Mouse (Mus musculus): ENCODE data around the gene Milr1. TPM values are rescaled to one million over a fixed set of nuclear protein-coding genes. Genes with fewer than 3 reads are reported as not detected.
A peak's percentile ranks its signal among the peaks of the same experiment; 100 is the strongest.
"Not testable (repeated sequence)": the region's sequence is repeated elsewhere in the genome, so short reads cannot be mapped to it uniquely, and the experiment has no call there.

Gene Milr1
- polyA plus RNA-seq, 1 experiment from 2014 or later = 0.56 TPM

DNA sequence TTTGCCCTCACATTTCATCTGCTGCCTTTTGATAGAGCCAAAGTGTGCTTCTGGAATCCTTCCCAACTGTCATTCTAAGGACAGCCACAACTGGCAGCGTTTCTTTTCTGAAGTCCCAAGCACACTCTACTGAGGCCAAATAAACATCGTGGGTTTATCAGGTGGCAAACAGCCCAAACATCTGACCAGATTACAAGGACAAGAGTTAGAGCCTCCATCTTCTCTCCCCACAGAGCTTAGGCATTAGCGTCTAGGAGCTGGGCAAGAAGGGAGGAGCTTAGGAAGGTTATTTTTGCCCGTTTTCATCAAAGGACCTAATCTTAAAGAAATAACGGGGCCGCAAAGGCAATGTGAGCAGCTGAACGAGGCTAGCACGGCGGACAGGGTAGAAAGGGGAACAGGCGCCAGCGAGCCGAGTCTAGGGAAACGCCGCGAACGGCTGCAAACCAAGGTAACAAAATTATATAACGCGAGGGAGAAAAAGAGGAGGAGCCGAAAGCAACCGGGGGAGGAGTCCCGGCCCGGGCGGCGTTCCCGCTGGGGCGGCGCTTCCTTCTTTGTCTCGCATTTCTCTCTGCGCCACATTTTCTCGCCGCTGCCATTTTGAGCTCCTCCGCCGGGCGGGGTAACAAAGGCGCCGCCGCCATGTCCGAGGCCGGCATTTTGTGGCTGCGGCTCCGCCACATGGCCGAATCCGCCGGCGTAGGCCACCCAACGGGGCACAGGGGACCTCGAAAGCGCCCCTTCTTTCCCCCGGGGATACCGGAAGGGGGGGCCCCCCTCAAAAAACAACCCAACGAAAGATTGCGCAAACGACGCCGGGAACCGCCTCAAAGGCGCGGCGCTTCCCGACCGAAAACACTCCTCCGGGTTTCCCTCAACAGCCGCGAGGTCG lies 36.4 kb downstream of the Milr1 start:
- Histone ChIP-seq H3K4me1 (ENCODE audit: control insufficient read depth, insufficient read depth, low read depth, low read length) (peaks cover 25% of the 10 kb centered on the region), H3K36me3 (ENCODE audit: control insufficient read depth, insufficient read depth, low read length) (peaks cover 27% of the 10 kb centered on the region), H3K4me2 (ENCODE audit: low read length) (peak overlapping the region; percentile 63), H3K4me3 (ENCODE audit: low read length) (peak overlapping the region; percentile 79), H3K27ac (ENCODE audit: low read depth, low read length) (peak overlapping the region; percentile 100), H3K9ac (ENCODE audit: low read depth, low read length) (peak overlapping the region; percentile 82), H3K27me3 (replicated peaks; ENCODE audit: control insufficient read depth, insufficient read depth, low read length) (no peaks in the 10 kb centered on the region), H3K9me3 (ENCODE audit: control insufficient read depth, low read length) (no peaks in the 10 kb centered on the region)
- peak; percentile 19; the same call in 1 of the 2 replicates for ATAC-seq
- WGBS = under 1% methylated on average over 65 of the region's 65 CpGs

DNA sequence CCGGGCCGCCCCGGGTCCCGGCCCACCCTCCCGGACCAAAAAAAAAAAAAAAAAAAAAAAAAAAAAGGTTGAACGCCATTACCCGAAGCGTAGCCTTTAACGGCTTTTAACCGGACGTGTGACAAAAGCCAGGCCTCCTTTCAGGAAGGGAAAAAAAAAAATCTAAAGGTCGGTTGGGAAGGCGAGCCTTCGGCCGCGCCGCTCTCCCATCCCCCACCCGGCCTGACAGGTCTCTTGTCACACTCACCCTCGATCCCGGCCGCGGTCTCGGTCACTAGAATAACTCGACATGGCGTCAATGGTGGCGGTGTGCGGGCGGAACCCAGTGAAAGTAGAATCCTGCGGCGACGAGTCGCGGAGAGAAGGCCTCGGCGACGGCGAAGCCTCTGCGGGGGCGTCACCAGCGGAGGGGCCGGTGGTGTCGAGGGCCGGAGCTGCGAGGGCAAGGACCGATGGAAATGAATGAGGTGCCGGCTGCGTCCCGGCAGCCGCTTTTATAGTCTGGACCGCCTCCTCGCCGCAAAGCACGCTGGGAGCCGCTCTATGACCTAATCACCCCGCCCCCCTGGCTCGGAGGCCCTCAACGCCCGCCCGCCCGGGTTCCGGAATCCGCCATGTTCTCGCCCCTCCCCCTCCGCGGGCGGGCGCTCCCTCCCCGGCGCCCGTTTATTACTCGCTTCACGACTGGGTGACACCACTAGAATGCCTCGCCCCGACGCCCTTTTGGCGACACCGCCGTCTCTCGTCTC lies 37.2 kb downstream of the Milr1 start:
- Histone ChIP-seq H3K4me2 (ENCODE audit: low read length) (peak overlapping the region; percentile 37), H3K9ac (ENCODE audit: low read depth, low read length) (peak overlapping the region; percentile 82), H3K36me3 (ENCODE audit: control insufficient read depth, insufficient read depth, low read length) (peaks cover 19% of the 10 kb centered on the region), H3K4me3 (ENCODE audit: low read length) (peak overlapping the region; percentile 79), H3K27ac (ENCODE audit: low read depth, low read length) (peak overlapping the region; percentile 100), H3K4me1 (ENCODE audit: control insufficient read depth, insufficient read depth, low read depth, low read length) (peaks cover 25% of the 10 kb centered on the region), H3K9me3 (ENCODE audit: control insufficient read depth, low read length) (no peaks in the 10 kb centered on the region), H3K27me3 (replicated peaks; ENCODE audit: control insufficient read depth, insufficient read depth, low read length) (no peaks in the 10 kb centered on the region)
- WGBS = under 1% methylated on average over 58 of the region's 79 CpGs
- ATAC-seq = peak; percentile 81

DNA sequence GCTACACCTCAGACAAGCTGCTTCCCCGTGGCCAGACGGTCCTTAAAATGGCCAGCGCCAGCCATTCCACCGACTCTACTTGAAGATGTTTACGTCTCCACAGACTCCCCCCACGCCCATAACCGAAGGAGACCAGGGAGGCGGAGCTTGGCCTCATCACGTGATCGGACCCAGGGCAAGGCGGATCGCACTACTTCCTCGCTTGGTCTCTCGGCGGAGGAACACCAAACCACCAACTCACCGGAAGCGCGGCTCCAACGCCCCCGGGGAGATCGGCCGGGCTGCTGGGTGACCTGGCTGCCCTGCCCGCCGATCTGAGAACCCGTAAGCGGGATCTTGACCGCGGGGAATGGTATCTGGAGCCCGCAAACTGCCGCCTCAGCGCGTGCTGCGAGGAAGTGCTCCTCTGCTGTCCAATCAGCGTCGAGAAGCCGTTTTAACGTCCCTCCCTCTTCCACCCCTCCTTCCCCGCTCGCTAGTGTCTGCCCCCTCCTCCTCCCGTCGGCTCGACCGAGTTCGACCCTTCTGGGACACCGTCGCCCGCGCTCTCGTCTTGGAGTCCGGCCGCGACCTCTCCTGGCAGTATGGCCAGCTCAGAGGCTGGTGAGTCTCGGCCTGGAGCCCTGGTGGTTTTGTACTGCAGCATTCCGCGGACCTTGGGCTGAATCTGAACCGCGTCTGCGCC lies 37.9 kb downstream of the Milr1 start, which contains the start of the genes Ddx5 and Cep95:
Gene Ddx5 (minus strand): TSS at position 411 of the 685 bp plus-strand sequence.
Gene Cep95 (plus strand): TSS at position 478 of the 685 bp plus-strand sequence.
- H3K27ac ChIP-seq (ENCODE audit: low read depth, low read length) = peak within 1 kb of the TSS; percentile 100
- H3K4me1 ChIP-seq (ENCODE audit: control insufficient read depth, insufficient read depth, low read depth, low read length) = peaks cover 21% of the 10 kb centered on the region
- H3K4me3 ChIP-seq (ENCODE audit: low read length) = peak within 1 kb of the TSS; percentile 79
- ATAC-seq = peak; percentile 93
- peak within 1 kb of the TSS; percentile 82 for H3K9ac ChIP-seq (ENCODE audit: low read depth, low read length)
- no peaks in the 10 kb centered on the region for H3K27me3 ChIP-seq (replicated peaks; ENCODE audit: control insufficient read depth, insufficient read depth, low read length)
- H3K9me3 ChIP-seq (ENCODE audit: control insufficient read depth, low read length) = no peaks in the 10 kb centered on the region
- H3K4me2 ChIP-seq (ENCODE audit: low read length) = peak within 1 kb of the TSS; percentile 84
- H3K36me3 ChIP-seq (ENCODE audit: control insufficient read depth, insufficient read depth, low read length) = peaks cover 13% of the 10 kb centered on the region
- under 1% methylated on average over 58 of the region's 58 CpGs for WGBS

DNA sequence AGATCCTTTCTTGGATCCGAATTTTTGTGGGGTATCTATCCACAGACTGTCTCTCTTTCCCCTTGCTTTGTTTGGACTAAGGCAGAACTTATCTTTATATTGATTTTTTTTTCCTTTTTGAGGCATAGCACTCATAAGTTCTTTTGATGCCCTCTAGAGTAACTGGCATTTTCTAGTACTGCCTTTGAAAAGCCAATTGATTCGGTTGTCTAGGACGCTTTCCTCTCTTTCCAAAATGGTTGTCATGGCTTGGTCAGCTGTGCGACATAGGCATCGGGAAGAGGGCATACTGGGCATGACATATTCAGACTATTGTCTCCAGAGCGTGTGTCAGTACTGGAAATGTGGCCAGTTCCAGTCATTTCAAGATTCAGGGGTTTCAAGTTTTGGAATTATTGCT lies 38.6 kb downstream of the Milr1 start:
- peak overlapping the region; percentile 84 for H3K4me2 ChIP-seq (ENCODE audit: low read length)
- H3K9me3 ChIP-seq (ENCODE audit: control insufficient read depth, low read length) = no peaks in the 10 kb centered on the region
- peak overlapping the region; percentile 82 for H3K9ac ChIP-seq (ENCODE audit: low read depth, low read length)
- 1% methylated on average over 6 of the region's 6 CpGs for WGBS
- peaks cover 21% of the 10 kb centered on the region for H3K4me1 ChIP-seq (ENCODE audit: control insufficient read depth, insufficient read depth, low read depth, low read length)
- H3K27me3 ChIP-seq (replicated peaks; ENCODE audit: control insufficient read depth, insufficient read depth, low read length) = no peaks in the 10 kb centered on the region
- ATAC-seq = no peak
- peak overlapping the region; percentile 100 for H3K27ac ChIP-seq (ENCODE audit: low read depth, low read length)
- H3K36me3 ChIP-seq (ENCODE audit: control insufficient read depth, insufficient read depth, low read length) = peaks cover 7% of the 10 kb centered on the region
- peak overlapping the region; percentile 79 for H3K4me3 ChIP-seq (ENCODE audit: low read length)

- Histone ChIP-seq H3K27ac (ENCODE audit: low read depth, low read length) (no peak overlapping the region), H3K4me3 (ENCODE audit: low read length) (no peak overlapping the region), H3K27me3 (replicated peaks; ENCODE audit: control insufficient read depth, insufficient read depth, low read length) (no peaks in the 10 kb centered on the region), H3K36me3 (ENCODE audit: control insufficient read depth, insufficient read depth, low read length) (peaks cover 18% of the 10 kb centered on the region), H3K9me3 (ENCODE audit: control insufficient read depth, low read length) (no peaks in the 10 kb centered on the region), H3K9ac (ENCODE audit: low read depth, low read length) (no peak overlapping the region), H3K4me1 (ENCODE audit: control insufficient read depth, insufficient read depth, low read depth, low read length) (peaks cover 6% of the 10 kb centered on the region), H3K4me2 (ENCODE audit: low read length) (no peak overlapping the region)
- no peak for ATAC-seq
- WGBS = 80% methylated on average over 4 of the region's 4 CpGs
These were observed 42.8 kb downstream of the Milr1 start for GRCm38 (mm10) chr11:106793846-106794245.

GRCm38 (mm10) chr11:106795679-106796078 lies 44.7 kb downstream of the Milr1 start:
- WGBS = 70% methylated on average over 9 of the region's 9 CpGs
- peaks cover under 1% of the 10 kb centered on the region; the same call in 1 of the 2 replicates for H3K4me1 ChIP-seq (ENCODE audit: control insufficient read depth, insufficient read depth, low read depth, low read length)
- H3K9me3 ChIP-seq (ENCODE audit: control insufficient read depth, low read length) = no peaks in the 10 kb centered on the region
- H3K4me3 ChIP-seq (ENCODE audit: low read length) = no peak overlapping the region
- ATAC-seq = no peak
- H3K27ac ChIP-seq (ENCODE audit: low read depth, low read length) = no peak overlapping the region
- no peaks in the 10 kb centered on the region for H3K27me3 ChIP-seq (replicated peaks; ENCODE audit: control insufficient read depth, insufficient read depth, low read length)
- peaks cover 31% of the 10 kb centered on the region for H3K36me3 ChIP-seq (ENCODE audit: control insufficient read depth, insufficient read depth, low read length)
- H3K4me2 ChIP-seq (ENCODE audit: low read length) = no peak overlapping the region
- H3K9ac ChIP-seq (ENCODE audit: low read depth, low read length) = no peak overlapping the region

GRCm38 (mm10) chr11:106802069-106802627 lies 51.1 kb downstream of the Milr1 start:
- peak; percentile 69 for ATAC-seq
- H3K9me3 ChIP-seq (ENCODE audit: control insufficient read depth, low read length) = no peaks in the 10 kb centered on the region
- H3K4me3 ChIP-seq (ENCODE audit: low read length) = no peak overlapping the region
- H3K36me3 ChIP-seq (ENCODE audit: control insufficient read depth, insufficient read depth, low read length) = peaks cover 40% of the 10 kb centered on the region
- H3K27me3 ChIP-seq (replicated peaks; ENCODE audit: control insufficient read depth, insufficient read depth, low read length) = no peaks in the 10 kb centered on the region
- no peak overlapping the region for H3K4me2 ChIP-seq (ENCODE audit: low read length)
- no peaks in the 10 kb centered on the region for H3K4me1 ChIP-seq (ENCODE audit: control insufficient read depth, insufficient read depth, low read depth, low read length)
- 57% methylated on average over 10 of the region's 10 CpGs for WGBS
- H3K9ac ChIP-seq (ENCODE audit: low read depth, low read length) = no peak overlapping the region
- no peak overlapping the region for H3K27ac ChIP-seq (ENCODE audit: low read depth, low read length)

- WGBS = 91% methylated on average over 1 of the region's 1 CpGs
- H3K9ac ChIP-seq (ENCODE audit: low read depth, low read length); H3K27me3 ChIP-seq (replicated peaks; ENCODE audit: control insufficient read depth, insufficient read depth, low read length); ATAC-seq; H3K9me3 ChIP-seq (ENCODE audit: control insufficient read depth, low read length); H3K27ac ChIP-seq (ENCODE audit: low read depth, low read length); H3K4me3 ChIP-seq (ENCODE audit: low read length); H3K4me1 ChIP-seq (ENCODE audit: control insufficient read depth, insufficient read depth, low read depth, low read length); H3K36me3 ChIP-seq (ENCODE audit: control insufficient read depth, insufficient read depth, low read length); H3K4me2 ChIP-seq (ENCODE audit: low read length): not testable (repeated sequence)
These were observed 56.4 kb downstream of the Milr1 start for GRCm38 (mm10) chr11:106807442-106807841.
